In genomic region chr13:53421189-53421588, GRCm38 (mm10) we compare ENCODE assay signal across 22 mouse cellular contexts. TPM values are rescaled to one million over a fixed set of nuclear protein-coding genes. Genes with fewer than 3 reads are reported as not detected.
DNase-seq lines count a peak whose midpoint lies in the region; TF ChIP-seq lines count a peak whose summit lies in the region.
"Had no signal": no experiment of that assay in that cellular context is flagged by ENCODE, and none has a peak within 500 bp of the region (broad histone marks: within the 10 kb centered on the region; RNA-seq: fewer than 3 reads in every experiment).

No protein-coding gene starts in this region.

- H3K4me3 ChIP-seq in heart, adult 2 months, result no peak overlapping the region
- H3K4me3 ChIP-seq in heart, embryonic 10.5 days, result no peak overlapping the region
- peak overlapping the region; percentile 93 for H3K4me3 ChIP-seq in testis, adult 2 months (ENCODE audit: control insufficient read depth, low read depth, low read length)

- no peak for TF ChIP-seq EP300 in heart, adult 2 months (IDR thresholded peaks at IDR 0.05; ENCODE audit: insufficient read depth, low read depth, low read length)

- no peaks in the 10 kb centered on the region for H3K4me1 ChIP-seq in heart, adult 2 months (ENCODE audit: control insufficient read depth, insufficient read depth, low read length)
- H3K4me1 ChIP-seq in heart, embryonic 10.5 days, result peaks cover 10% of the 10 kb centered on the region
- no peaks in the 10 kb centered on the region for H3K4me1 ChIP-seq in testis, adult 2 months (ENCODE audit: control insufficient read depth, insufficient read depth, low read length)

- H3K9ac ChIP-seq in heart, adult 2 months (ENCODE audit: low read depth, low read length), result no peak overlapping the region

- intact Hi-C loops in heart, adult 2 months (cut with DNase I), result no loop called here
- intact Hi-C loops in heart, postnatal 10 days (cut with DNase I), result no loop called here

- no peaks in the 10 kb centered on the region for H3K9me3 ChIP-seq in heart, embryonic 10.5 days

- H3K79me2 ChIP-seq in heart, adult 2 months (replicated peaks; ENCODE audit: control insufficient read depth, insufficient read depth, low read length), result no peaks in the 10 kb centered on the region

- no peak for TF ChIP-seq POLR2A in heart, adult 2 months (IDR thresholded peaks at IDR 0.05; ENCODE audit: insufficient read depth, low read depth, low read length)
- no peak for TF ChIP-seq POLR2A in testis, adult 2 months (IDR thresholded peaks at IDR 0.05; ENCODE audit: control insufficient read depth, low read depth, low read length)

- DNase-seq in heart, adult 11 months, result peak; percentile 64
- DNase-seq in heart, adult 2 months, result no peak
- DNase-seq in heart, embryonic 10.5 days (ENCODE audit: low spot score), result peak; percentile 67
- no peak for DNase-seq in heart, postnatal 10 days
- no peak for DNase-seq in testis, postnatal 10 days (ENCODE audit: low spot score)
- DNase-seq: adrenal gland, adult 2 months; adrenal gland, adult 8-10 months; adrenal gland, postnatal 10 days; adrenal gland, postnatal 14 days; adrenal gland, postnatal 25 days; adrenal gland, postnatal 36 days; B cell, adult 2 months; cerebellum, adult 11 months; cerebellum, adult 11-12 months; cerebellum, adult 18-20 months had no signal

- WGBS in heart, adult 2 months, result 73% methylated on average over 4 of the region's 4 CpGs
- 74% methylated on average over 4 of the region's 4 CpGs for WGBS in heart, embryonic 10.5 days

- no peaks in the 10 kb centered on the region for H3K36me3 ChIP-seq in heart, adult 2 months (ENCODE audit: control insufficient read depth, insufficient read depth, low read length)
- H3K36me3 ChIP-seq in heart, embryonic 10.5 days, result no peaks in the 10 kb centered on the region
- H3K36me3 ChIP-seq in testis, adult 2 months (ENCODE audit: control insufficient read depth, insufficient read depth, low read length), result peaks cover 6% of the 10 kb centered on the region
- H3K36me3 ChIP-seq: G1E had no signal

- no peak overlapping the region for H3K27ac ChIP-seq in heart, adult 2 months
- H3K27ac ChIP-seq in heart, embryonic 10.5 days, result no peak overlapping the region
- peak overlapping the region; percentile 99 for H3K27ac ChIP-seq in testis, adult 2 months (ENCODE audit: control insufficient read depth, insufficient read depth, low read depth, low read length)

- no peak for TF ChIP-seq CTCF in heart, adult 2 months (IDR thresholded peaks at IDR 0.05)
- no peak for TF ChIP-seq CTCF in testis, adult 2 months (IDR thresholded peaks at IDR 0.05; ENCODE audit: control insufficient read depth, insufficient read depth, insufficient replicate concordance, low read depth, low read length)

- H3K27me3 ChIP-seq in heart, adult 2 months (ENCODE audit: control insufficient read depth, insufficient read depth, low read length), result no peaks in the 10 kb centered on the region
- peaks cover 17% of the 10 kb centered on the region for H3K27me3 ChIP-seq in heart, embryonic 10.5 days (ENCODE audit: insufficient read depth, poor library complexity, severe bottlenecking)
- H3K27me3 ChIP-seq in testis, adult 2 months (ENCODE audit: control insufficient read depth, insufficient read depth, low read length), result no peaks in the 10 kb centered on the region

RNA-seq across cellular contexts. Expression of gene Sptlc1, which starts 44.0 kb away (rescaled TPM):
- 10 to 100 TPM; 13.9 to 14.3 TPM for total RNA-seq in heart, adult 2 months (2021)
- 8.2 and 14.7 TPM in 2 replicates for polyA plus RNA-seq in heart, adult 2 months (2012; rRNA removed)
- polyA plus RNA-seq in heart, embryonic 10.5 days (2016; fragmentation: Nextera tagmentation; extraction: Ambion mirVana), result 20.2 and 26.3 TPM in 2 replicates
- 10 to 100 TPM; 17.9 to 18.1 TPM for total RNA-seq in heart, postnatal 10 days (2021)
- 13.4 and 14.5 TPM in 2 replicates for polyA plus RNA-seq in testis, adult 2 months (2012; rRNA removed)
- total RNA-seq: MEL had no signal

RNA-seq across cellular contexts. Expression of gene Msx2, which starts 51.7 kb away (rescaled TPM):
- total RNA-seq in heart, adult 2 months (2021), result under 1 TPM; 0.30 to 0.94 TPM
- polyA plus RNA-seq in heart, adult 2 months (2012; rRNA removed), result 0.23 and 0.31 TPM in 2 replicates
- 15.3 and 27.4 TPM in 2 replicates for polyA plus RNA-seq in heart, embryonic 10.5 days (2016; fragmentation: Nextera tagmentation; extraction: Ambion mirVana)
- total RNA-seq in heart, postnatal 10 days (2021), result 1 to 10 TPM in 1 of 2 experiments, under 1 TPM in 1; 0.79 to 1.1 TPM
- polyA plus RNA-seq in testis, adult 2 months (2012; rRNA removed), result 0.54 and 0.58 TPM in 2 replicates
- total RNA-seq: CH12.LX, MEL had no signal
- polyA plus RNA-seq: activated CD4-positive, CD25-positive, alpha-beta regulatory T cell, adult 4 months; CD4-positive, CD25-positive, alpha-beta regulatory T cell, adult 4 months; G1E; Patski had no signal

Comparison
In these comparisons a context has a peak if more than half of its experiments do, and no peak if none do; other contexts are left out.
1. DNase-seq: peak in heart, adult 11 months (single experiment) and heart, embryonic 10.5 days (single experiment); none in heart, adult 2 months (0 of 2), heart, postnatal 10 days (0 of 2) and testis, postnatal 10 days (single experiment).
2. RNA of gene Msx2, which starts 51.7 kb away (polyA plus RNA-seq): 15.3 to 27.4 TPM in heart, embryonic 10.5 days; 0.54 to 0.58 TPM in testis, adult 2 months and 0.23 to 0.31 TPM in heart, adult 2 months; every median in the first group is over 10 times any median in the second.